Mouse (Mus musculus) thymus, adult 18-20 months (tissue): ENCODE results near the gene Serac1.

Source experiments
- DNase-seq, 2 experiments: peaks; one replicate each; pipeline ENCODE4 v3.0.0; 2022; ENCODE audit warnings: mixed read lengths in 2 of 2

Gene Serac1

GRCm38 (mm10) chr17:6079287-6080122 lies at the start of gene Serac1, which contains the start of gene Gtf2h5:
Gene Serac1, minus strand, starts transcription at chr17:6079741.
Gene Gtf2h5, plus strand, starts transcription at chr17:6079786.
- peak; percentile 97 for DNase-seq

GRCm38 (mm10) chr17:6128039-6128438 lies 48.5 kb upstream of the Serac1 start:
- DNase-seq: no peak

- DNase-seq: no peak
These were observed 45.9 kb upstream of the Serac1 start for GRCm38 (mm10) chr17:6125441-6125840.

GRCm38 (mm10) chr17:6123776-6124175 lies 44.2 kb upstream of the Serac1 start:
- no peak for DNase-seq

- no peak for DNase-seq
These were observed 39.3 kb upstream of the Serac1 start for GRCm38 (mm10) chr17:6118861-6119260.

- no peak for DNase-seq
These were observed 38.4 kb upstream of the Serac1 start for GRCm38 (mm10) chr17:6117917-6118316.

GRCm38 (mm10) chr17:6117148-6117725 lies 37.7 kb upstream of the Serac1 start:
- no peak for DNase-seq

GRCm38 (mm10) chr17:6115085-6115484 lies 35.5 kb upstream of the Serac1 start:
- DNase-seq: no peak

GRCm38 (mm10) chr17:6113653-6114052 lies 34.1 kb upstream of the Serac1 start:
- no peak for DNase-seq

GRCm38 (mm10) chr17:6110956-6111355 lies 31.4 kb upstream of the Serac1 start:
- no peak for DNase-seq

- no peak for DNase-seq
These were observed 28.6 kb upstream of the Serac1 start for GRCm38 (mm10) chr17:6108175-6108574.

- peak; percentile 38 to 39 for DNase-seq
These were observed 27.6 kb upstream of the Serac1 start for GRCm38 (mm10) chr17:6107015-6107601.

GRCm38 (mm10) chr17:6106361-6107014 lies 26.9 kb upstream of the Serac1 start, which contains the start of gene Tulp4:
Gene Tulp4, plus strand, starts transcription at chr17:6106437.
- peak; percentile 74 to 80 for DNase-seq

- DNase-seq: no peak
These were observed 24.0 kb upstream of the Serac1 start for GRCm38 (mm10) chr17:6103566-6103965.

GRCm38 (mm10) chr17:6102287-6102686 lies 22.7 kb upstream of the Serac1 start:
- DNase-seq: no peak

- DNase-seq: peak; percentile 14 to 16
These were observed 18.3 kb upstream of the Serac1 start for GRCm38 (mm10) chr17:6097884-6098283.

- DNase-seq: no peak
These were observed 16.0 kb upstream of the Serac1 start for GRCm38 (mm10) chr17:6095579-6095978.

- no peak for DNase-seq
These were observed 12.1 kb upstream of the Serac1 start for GRCm38 (mm10) chr17:6091604-6092003.

GRCm38 (mm10) chr17:6083323-6083890 lies 3.9 kb upstream of the Serac1 start:
- DNase-seq: no peak

GRCm38 (mm10) chr17:6073405-6073804 lies 6.1 kb downstream of the Serac1 start:
- DNase-seq: no peak

- no peak for DNase-seq
These were observed 9.7 kb downstream of the Serac1 start for GRCm38 (mm10) chr17:6069866-6070265.

- no peak for DNase-seq
These were observed 11.9 kb downstream of the Serac1 start for GRCm38 (mm10) chr17:6067613-6068012.

- DNase-seq: no peak
These were observed 13.5 kb downstream of the Serac1 start for GRCm38 (mm10) chr17:6066021-6066420.
